Mouse (Mus musculus) thymus, postnatal 36 days (tissue): ENCODE measurements around the gene Tnfrsf22.
A peak's percentile ranks its signal among the peaks of the same experiment; 100 is the strongest.

Experiments
- DNase-seq, 2 experiments: peaks; one replicate each; pipeline ENCODE4 v3.0.0; 2022; ENCODE audit warnings: mixed read lengths in 2 of 2

The Tnfrsf22 gene

GRCm38 (mm10) chr7:143629501-143629900 is 20.0 kb downstream of the Tnfrsf22 start:
- DNase-seq: no peak

- DNase-seq: no peak
Observed at GRCm38 (mm10) chr7:143628540-143628939, 20.9 kb downstream of the Tnfrsf22 start, which contains the start of gene Tnfrsf26. Tnfrsf26 (minus strand) TSS chr7:143628722.

- peak; percentile 18 to 39 for DNase-seq
Observed at GRCm38 (mm10) chr7:143627555-143628286, 21.7 kb downstream of the Tnfrsf22 start.

- no peak for DNase-seq
Observed at GRCm38 (mm10) chr7:143626178-143626577, 23.3 kb downstream of the Tnfrsf22 start.

GRCm38 (mm10) chr7:143625151-143625550 is 24.3 kb downstream of the Tnfrsf22 start:
- DNase-seq: no peak

GRCm38 (mm10) chr7:143624561-143624960 is 24.9 kb downstream of the Tnfrsf22 start:
- DNase-seq: no peak

GRCm38 (mm10) chr7:143620951-143621350 is 28.5 kb downstream of the Tnfrsf22 start:
- DNase-seq: no peak

GRCm38 (mm10) chr7:143614404-143615135 is 34.9 kb downstream of the Tnfrsf22 start:
- no peak for DNase-seq

- peak; percentile 29 to 40 for DNase-seq
Observed at GRCm38 (mm10) chr7:143612215-143612614, 37.2 kb downstream of the Tnfrsf22 start.

- no peak for DNase-seq
Observed at GRCm38 (mm10) chr7:143605321-143605720, 44.1 kb downstream of the Tnfrsf22 start.

- DNase-seq: no peak
Observed at GRCm38 (mm10) chr7:143604889-143605288, 44.6 kb downstream of the Tnfrsf22 start.

GRCm38 (mm10) chr7:143601705-143602104 is 47.8 kb downstream of the Tnfrsf22 start:
- DNase-seq: no peak

- no peak for DNase-seq
Observed at GRCm38 (mm10) chr7:143600231-143600740, 49.2 kb downstream of the Tnfrsf22 start.

- DNase-seq: peak; percentile 93 to 96
Observed at GRCm38 (mm10) chr7:143599428-143600230, 49.8 kb downstream of the Tnfrsf22 start, which contains the start of gene Cars. Cars (minus strand) TSS chr7:143600090.

GRCm38 (mm10) chr7:143594865-143595264 is 54.6 kb downstream of the Tnfrsf22 start:
- DNase-seq: no peak

GRCm38 (mm10) chr7:143592255-143592654 is 57.2 kb downstream of the Tnfrsf22 start:
- DNase-seq: no peak

- no peak for DNase-seq
Observed at GRCm38 (mm10) chr7:143588006-143588405, 61.5 kb downstream of the Tnfrsf22 start.

GRCm38 (mm10) chr7:143587586-143587985 is 61.9 kb downstream of the Tnfrsf22 start:
- DNase-seq: no peak
